Mouse (Mus musculus) frontal cortex, adult 2 months (tissue): ENCODE data around the gene Fam135a. TPM values are rescaled to one million over a fixed set of nuclear protein-coding genes. Genes with fewer than 3 reads are reported as not detected.

Experiments used
- DNase-seq, 2 experiments: peaks; one replicate each; pipeline ENCODE4 v3.0.0; 2022; ENCODE audit warnings: low spot score in 1 of 2; ENCODE audit errors: extremely low spot score in 1 of 2
- polyA plus RNA-seq: library from polyadenylated mRNA; depleted of rRNA; stranded (reverse); fragments of >200 nt; gene quantifications from 2 replicates; pipeline ENCODE4 v1.2.3, GENCODE M21; 2012; rRNA removed

Gene Fam135a
- polyA plus RNA-seq, 1 experiment: 42.8 TPM

DNA sequence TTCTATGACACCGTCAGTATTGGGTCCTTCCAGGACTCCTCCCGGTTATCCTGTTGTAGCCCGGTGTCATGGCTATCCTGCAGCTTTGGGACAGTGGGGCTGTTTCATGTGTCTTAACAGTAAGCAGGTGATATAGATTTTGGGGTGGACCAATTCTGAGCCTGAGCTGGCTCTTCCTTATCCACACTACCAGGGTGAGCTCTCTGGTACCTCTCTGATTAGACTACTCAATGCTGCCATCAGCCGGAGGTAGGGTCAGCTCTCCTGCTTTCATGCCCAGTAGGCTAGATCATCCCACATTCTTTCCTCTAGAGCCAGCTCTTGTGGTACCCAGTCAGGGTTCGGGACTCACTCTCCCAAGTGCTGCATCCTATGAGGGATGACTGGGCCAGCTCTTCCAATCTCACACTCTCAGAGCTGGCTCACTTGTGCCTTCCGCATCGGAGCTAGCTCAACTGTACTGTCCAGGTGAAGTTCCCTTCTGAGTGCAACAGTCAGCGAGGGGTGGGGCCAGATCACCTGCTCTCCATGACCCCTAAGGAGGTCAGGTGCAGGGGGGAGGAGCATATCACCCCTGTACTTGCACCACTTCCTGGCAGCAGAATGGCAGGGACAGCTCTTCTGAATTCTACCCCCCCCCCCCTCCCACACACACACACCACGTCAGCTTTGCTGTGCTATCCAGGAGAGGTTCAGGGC lies 132.0 kb downstream of the Fam135a start:
- DNase-seq: no peak

DNA sequence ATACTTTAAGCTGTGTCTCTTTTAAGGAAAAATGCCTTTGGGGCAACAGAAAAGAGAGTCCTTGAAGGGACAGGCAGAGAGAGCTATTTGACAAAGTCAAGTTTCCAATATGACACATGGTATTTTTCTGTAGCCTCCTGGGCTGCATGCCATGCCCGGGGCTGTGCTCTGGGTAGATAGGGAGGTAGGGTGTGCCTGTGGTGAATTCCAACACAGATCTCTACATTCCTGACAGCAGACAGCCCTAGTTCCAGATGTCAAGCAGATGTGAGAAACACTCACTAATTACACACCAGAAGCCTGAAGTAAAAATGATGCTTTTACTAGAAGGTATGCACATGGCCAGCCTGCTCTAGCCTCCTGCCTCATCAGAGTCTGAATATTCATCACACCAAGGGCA lies 133.9 kb downstream of the Fam135a start:
- no peak for DNase-seq

Other genes starting within 250 kb of the Fam135a start
- 196 and 214 TPM in 2 replicates for gene Smap1, start 178.0 kb downstream of the Fam135a start, polyA plus RNA-seq
- gene Sdhaf4, start 94.7 kb downstream of the Fam135a start, polyA plus RNA-seq: 55.3 and 61.6 TPM in 2 replicates
- 0.90 and 1.2 TPM in 2 replicates for gene Col9a1, start 77.3 kb upstream of the Fam135a start, polyA plus RNA-seq